Mouse (Mus musculus) liver, embryonic 14 days (tissue): ENCODE data around the gene Nufip2. TPM values are rescaled to one million over a fixed set of nuclear protein-coding genes. Genes with fewer than 3 reads are reported as not detected.

Source experiments
- polyA plus RNA-seq: library from polyadenylated mRNA; depleted of rRNA; stranded (reverse); fragments of >200 nt; gene quantifications from 2 replicates; pipeline ENCODE4 v1.2.3, GENCODE M21; 2012; rRNA removed

The Nufip2 gene
- 8.2 and 10.0 TPM in 2 replicates for polyA plus RNA-seq

GRCm38 (mm10) chr11:77685383-77686265 is at the start of gene Nufip2:
Gene Nufip2, plus strand, starts transcription at chr11:77686155.

GRCm38 (mm10) chr11:77725183-77725582 is 39.2 kb downstream of the Nufip2 start, which contains the start of gene Cryba1:
Gene Cryba1, minus strand, starts transcription at chr11:77725283.

GRCm38 (mm10) chr11:77762783-77763672 is 77.1 kb downstream of the Nufip2 start, which contains the start of gene Myo18a:
Gene Myo18a, plus strand, starts transcription at chr11:77763246.

GRCm38 (mm10) chr11:77787707-77788106 is 101.8 kb downstream of the Nufip2 start, which contains the start of gene Gm10277:
Gene Gm10277, minus strand, starts transcription at chr11:77787747.

Other genes starting within 250 kb of the Nufip2 start
- gene Coro6, start 223.7 kb upstream of the Nufip2 start, polyA plus RNA-seq, result 0.09 and 0.23 TPM in 2 replicates
- gene Ankrd13b, start 196.5 kb upstream of the Nufip2 start, polyA plus RNA-seq, result 3.4 and 3.6 TPM in 2 replicates
- 6.0 and 6.9 TPM in 2 replicates for gene Git1, start 192.6 kb upstream of the Nufip2 start, polyA plus RNA-seq
- 0.72 and 0.92 TPM in 2 replicates for gene Abhd15, start 171.0 kb upstream of the Nufip2 start, polyA plus RNA-seq
- 2.6 and 2.7 TPM in 2 replicates for gene Trp53i13, start 170.2 kb upstream of the Nufip2 start, polyA plus RNA-seq
- not detected in 2 replicates for gene Gm10392, start 167.0 kb upstream of the Nufip2 start, polyA plus RNA-seq
- 3.7 and 4.5 TPM in 2 replicates for gene Taok1, start 78.3 kb upstream of the Nufip2 start, polyA plus RNA-seq
- gene Cryba1, start 39.1 kb downstream of the Nufip2 start, polyA plus RNA-seq, result not detected in 2 replicates
- gene Myo18a, start 77.1 kb downstream of the Nufip2 start, polyA plus RNA-seq, result 11.7 and 14.6 TPM in 2 replicates
- not detected in 2 replicates for gene Gm10277, start 101.6 kb downstream of the Nufip2 start, polyA plus RNA-seq
- gene Pipox, start 207.9 kb downstream of the Nufip2 start, polyA plus RNA-seq, result 12.8 and 16.4 TPM in 2 replicates
- 0.05 TPM in 1 of 2 replicates, not detected in the other for gene Sez6, start 244.6 kb downstream of the Nufip2 start, polyA plus RNA-seq